Mouse (Mus musculus): ENCODE results near the gene Eif4a3.
"Not testable (repeated sequence)": the region's sequence is repeated elsewhere in the genome, so short reads cannot be mapped to it uniquely, and the experiment has no call there.

Gene Eif4a3

GRCm38 (mm10) chr11:119245543-119245942, 54.3 kb downstream of the Eif4a3 start:
- DNase-seq (ENCODE audit: low spot score in 2 of 2) = not testable (repeated sequence)

GRCm38 (mm10) chr11:119239480-119239879, 60.4 kb downstream of the Eif4a3 start:
- no peak for DNase-seq (ENCODE audit: low spot score in 2 of 2)

Data from frontal cortex, postnatal 36 days (tissue).